Mouse (Mus musculus): ENCODE measurements around the gene Nsg1.

Nsg1 gene

DNA sequence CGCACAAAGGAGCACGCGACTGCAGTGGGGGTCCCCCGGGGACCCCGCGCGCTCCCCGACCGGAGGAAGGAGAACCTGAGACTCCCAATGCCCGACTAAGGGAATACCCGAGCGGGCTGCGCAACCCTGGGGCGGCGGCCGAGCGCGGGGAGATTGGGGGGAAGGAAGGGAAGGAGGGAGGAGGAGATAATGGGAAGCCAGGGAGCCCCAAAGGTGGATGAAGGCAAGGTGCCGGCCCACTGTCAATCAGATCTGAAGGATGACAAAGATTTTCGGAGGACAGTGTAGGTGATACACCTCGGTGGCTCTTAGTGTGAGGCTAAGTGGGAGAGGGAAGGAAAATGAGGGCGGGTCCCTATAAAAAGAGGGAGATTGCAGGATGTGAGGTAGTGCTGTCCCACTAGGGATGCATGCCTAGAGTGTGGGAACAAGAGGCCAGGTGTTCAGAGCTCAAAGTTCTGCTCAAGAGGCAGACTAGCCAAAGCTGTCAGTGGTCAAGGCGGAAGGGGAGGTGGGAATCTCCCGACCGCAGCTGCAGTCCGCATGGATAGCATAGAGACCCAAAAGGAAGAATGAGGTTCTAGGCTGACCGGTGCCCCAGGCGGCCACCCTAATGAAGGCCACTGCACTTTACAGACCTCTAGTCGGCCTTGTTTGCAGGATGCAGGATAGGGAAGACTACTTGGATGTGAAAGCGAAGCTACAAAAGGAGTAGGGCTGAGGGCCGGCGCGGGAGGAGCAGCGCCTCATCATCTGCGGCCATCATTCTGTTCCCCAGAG, at the start of gene Nsg1:
TSS of gene Nsg1 (minus strand) at position 274 of the 780 bp plus-strand sequence.
- DNase-seq, result no peak

DNA sequence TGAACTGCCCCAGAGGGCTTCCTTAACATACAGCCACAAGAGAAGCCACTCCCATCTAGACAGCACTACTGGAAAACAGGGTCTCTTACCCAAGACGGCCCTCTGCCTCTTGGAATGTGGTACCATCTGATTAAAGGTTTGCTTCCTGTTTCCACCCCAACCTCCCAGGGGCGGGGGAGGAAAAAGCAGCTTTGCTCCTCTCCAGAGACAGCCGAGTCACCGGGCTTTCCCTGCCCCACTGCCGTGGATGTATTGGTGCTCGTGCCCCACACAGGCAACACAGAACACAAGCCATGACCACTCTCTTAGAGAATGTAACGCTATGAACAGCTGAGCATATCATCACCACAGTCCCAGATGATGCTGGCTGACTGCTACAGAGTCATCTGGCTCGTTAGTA, 49.3 kb upstream of the Nsg1 start:
- DNase-seq, result no peak

DNA sequence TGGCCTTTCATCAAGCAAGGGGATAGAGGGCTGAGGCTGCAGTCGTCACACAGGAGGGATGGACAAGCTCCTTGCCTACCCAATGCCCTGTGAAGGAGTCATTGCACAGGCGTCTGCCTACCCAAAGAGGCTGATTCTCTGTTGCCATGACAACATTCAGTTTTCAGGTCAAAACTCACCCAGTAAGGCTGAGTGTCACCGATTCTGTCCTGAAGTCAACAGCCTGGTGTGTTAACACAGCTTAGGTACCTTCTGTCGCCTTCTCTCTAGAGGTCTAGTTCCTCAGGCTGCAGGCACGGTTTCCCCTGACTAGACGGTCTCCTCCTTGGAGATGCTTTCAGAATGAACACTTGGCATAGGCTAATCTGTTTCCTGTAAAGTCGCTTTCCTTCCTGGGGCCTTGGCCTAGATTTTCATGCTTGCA, 45.6 kb upstream of the Nsg1 start:
- DNase-seq, result no peak

DNA sequence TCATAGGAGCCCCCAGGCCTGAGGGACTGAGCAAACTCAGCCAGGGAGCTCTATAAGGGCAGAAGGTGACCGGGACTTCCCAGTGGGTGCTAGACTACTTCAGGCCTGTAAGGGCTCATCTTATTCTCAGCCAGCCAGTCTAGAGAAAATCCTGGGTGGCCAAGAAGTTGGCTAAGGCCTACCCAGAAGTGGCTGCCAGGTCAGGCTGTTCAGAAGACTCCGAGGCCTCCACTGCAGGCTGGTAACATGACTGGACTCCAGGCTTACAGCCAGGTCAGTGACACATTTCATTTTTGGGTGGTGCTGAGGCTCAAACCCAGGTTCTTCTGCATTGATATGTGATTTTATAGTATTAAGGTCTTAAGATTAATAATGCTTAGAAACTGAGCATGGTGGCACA, 40.0 kb upstream of the Nsg1 start:
- DNase-seq, result no peak

DNA sequence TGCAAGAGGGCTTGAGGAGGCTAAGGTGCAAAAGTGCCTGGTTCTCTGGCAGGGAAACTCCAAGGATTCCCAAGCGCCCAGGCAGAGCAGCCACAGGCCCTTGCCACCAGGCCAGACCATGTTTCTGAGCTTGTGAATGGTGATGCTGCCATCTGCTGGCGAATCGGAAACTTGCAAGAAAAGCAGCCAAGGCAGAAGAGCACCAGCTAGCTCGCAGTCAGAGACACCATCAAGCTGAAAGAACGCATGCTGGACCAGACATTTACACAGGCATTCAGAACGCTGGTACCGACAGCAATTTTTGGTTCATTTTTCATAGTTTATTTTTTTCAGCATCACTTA, 37.7 kb upstream of the Nsg1 start:
- DNase-seq, result peak; percentile 83

DNA sequence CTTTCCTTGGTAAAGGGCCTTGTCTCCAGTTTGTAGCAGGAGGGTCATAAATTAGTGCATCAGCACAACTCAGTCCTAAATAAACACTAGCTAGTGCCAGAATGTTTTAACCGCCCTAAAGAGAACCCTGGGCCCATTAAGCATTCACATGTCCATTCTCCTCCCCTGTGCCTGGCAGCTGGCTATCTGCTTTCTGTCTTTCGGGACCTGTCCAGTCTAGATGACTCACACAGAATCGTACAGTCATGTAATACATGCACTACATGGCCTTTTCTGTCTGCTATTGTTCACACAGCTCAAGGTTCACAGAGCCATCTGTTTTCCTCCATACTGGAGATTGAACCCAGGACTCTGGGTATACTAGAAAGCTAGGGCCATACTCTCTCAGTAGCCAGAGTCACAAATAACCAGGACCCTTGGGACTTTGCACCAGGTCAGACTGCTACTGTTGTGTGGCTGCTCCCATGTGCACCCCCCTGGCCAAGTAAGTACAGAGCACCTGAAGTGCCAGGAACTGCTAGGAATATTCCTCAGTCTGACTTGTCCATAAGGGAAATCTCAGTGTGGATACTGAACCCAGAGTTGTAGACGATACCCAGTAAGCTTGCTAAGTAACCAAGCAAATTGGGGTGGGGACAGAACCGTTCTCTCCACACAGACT, 37.2 kb upstream of the Nsg1 start:
- no peak for DNase-seq

DNA sequence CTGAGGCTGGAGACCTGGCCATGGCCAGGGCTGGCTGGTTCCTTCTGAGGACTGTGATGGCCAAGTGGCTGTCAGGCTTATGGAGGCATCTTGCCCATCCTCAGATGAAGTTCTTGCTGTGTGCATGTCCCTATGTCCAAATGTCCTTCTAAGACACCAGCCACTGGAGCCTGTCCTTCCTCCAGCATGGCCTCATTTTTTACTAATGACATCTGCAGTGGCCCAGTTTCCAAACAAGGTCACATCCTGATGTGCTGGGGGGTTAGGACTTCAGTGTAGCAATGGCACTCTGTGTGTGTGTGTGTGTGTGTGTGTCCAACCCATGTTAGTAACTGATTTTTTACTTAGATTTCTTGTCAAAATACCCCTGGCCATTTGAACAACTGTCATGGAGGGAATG, 36.2 kb upstream of the Nsg1 start:
- DNase-seq, result no peak

DNA sequence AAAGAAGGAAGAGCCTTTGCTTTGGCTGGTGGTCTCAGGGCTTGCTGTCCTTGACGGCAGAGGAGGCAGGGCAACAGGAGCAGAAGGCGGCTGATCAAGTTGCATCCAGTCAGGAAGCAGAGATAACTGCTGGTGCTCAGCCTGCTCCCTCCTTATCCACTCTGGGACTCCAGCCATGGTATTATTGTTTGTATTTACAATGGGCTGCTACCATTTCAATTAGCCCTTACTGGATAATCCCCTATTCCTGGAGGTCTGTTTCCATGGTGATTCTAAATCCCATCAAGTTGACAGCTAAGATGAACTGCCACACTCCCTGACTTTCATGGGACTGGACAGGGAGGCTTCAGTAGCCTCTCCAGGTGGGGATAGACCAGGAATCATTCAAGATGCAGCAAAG, 35.2 kb upstream of the Nsg1 start:
- DNase-seq, result no peak

DNA sequence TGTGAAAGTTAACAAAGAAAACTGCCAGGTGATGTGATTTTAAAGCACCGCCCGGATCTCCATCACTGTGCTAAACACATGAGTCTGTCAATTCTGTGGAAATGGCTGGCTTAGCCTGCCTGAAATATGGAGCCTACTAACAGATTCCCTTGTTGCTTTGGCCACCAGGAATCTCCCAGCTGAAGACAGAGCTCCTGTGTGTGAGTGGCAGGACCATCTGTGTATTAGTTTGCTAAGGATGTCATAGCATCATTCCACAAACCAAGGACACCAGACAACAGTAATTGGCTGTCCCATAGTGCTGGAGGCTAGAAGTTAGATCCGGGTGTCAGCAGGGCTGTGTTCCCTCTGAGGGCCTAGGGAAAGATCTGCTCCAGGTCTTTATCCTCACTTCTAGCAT, 31.2 kb upstream of the Nsg1 start:
- no peak for DNase-seq

DNA sequence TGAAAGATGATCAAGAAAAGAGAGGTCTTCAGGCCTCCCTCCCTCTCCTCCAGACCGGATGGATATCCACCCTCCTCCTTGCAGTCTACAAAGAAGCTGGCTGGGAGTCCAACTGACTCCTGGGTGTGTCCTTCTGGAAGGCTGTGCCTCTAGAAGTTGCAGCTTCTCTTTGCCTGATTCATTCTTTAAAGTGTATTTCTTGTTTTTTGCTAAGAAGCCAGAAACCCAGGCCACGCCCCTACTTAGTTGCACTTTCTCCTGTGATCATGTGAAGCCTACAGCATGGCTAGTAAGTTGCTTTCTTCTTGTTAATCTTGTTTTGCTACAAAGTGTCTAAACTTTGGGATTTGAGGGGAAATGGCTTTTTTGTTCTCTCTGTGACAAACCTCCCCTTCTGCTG, 27.3 kb upstream of the Nsg1 start:
- no peak for DNase-seq

DNA sequence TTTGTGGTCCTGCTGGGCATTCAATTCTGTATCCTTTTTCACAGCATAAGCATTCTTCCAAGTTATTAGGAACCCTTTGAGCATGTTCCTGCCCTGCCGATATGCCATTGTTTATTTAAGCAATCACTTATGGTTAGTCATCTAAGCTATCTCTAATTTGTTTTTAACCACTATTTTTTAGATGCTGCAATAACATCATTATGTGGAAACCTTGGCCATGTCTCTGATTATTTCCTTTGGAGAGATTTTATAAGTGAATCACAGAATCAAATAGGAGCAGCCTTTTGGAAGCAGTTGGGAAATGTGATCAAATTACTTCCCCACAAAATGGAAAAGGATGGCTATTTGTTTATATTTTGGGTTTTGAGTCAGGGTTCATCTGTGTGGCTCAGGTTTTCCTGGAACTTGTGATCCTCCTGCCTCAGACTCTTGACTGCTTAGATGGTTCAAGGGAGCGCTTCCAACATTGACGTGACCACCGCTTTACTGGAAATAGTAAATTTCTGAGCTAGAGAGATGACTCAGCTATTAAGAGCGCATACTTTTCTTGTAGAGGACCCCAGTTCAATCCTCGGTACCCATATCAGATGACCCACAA, 25.1 kb upstream of the Nsg1 start:
- DNase-seq, result no peak

DNA sequence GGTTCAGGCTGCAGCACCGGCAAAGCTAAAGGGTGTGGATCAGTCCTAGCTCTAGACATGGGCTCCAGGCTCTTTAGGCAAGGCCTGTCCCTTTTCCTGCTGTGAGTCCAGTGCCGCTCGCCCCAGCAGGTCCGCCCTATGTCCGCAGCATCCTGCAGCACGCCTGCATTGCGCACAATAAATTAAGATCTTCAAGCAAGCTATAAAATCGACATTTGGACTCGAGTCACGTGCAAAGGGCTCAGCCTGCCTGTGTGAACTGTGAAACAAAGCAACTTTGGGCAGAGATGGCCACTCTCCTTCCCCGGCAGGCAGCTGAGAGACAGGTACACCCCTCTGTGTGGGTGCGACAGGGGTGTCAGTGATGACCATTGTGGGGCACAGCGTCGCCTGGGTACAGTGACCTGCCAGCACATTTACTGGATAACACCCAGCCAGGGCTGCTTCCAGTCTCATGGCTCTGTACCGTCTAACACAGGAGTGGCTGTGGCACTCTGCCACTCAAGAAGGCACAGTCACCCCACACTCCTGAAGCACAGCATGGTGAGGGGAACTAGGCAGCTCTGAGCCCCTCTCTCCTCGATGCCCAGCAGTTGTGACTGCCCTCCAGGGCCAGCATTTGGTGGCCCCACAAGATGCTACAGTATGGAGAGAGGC, 14.7 kb upstream of the Nsg1 start:
- no peak for DNase-seq

DNA sequence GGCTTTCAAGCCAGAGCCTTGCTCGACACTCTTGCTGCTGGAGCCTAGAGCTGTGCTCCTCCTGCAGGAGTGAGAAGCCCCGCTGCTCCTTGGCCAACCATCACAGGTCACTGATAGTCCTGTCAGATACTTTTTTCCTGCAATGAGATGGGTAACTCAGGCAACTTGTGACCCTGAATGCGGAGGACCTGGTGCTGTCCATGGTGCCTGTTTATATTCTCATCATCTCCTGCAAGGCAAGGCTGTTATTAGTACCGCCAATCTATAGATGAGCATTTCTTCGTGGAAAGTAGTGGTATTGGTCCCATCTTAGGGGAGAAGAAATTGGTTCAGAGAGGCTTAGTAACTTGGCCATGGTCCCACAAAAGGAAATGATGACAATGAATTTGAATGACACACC, 14.1 kb upstream of the Nsg1 start:
- no peak for DNase-seq

DNA sequence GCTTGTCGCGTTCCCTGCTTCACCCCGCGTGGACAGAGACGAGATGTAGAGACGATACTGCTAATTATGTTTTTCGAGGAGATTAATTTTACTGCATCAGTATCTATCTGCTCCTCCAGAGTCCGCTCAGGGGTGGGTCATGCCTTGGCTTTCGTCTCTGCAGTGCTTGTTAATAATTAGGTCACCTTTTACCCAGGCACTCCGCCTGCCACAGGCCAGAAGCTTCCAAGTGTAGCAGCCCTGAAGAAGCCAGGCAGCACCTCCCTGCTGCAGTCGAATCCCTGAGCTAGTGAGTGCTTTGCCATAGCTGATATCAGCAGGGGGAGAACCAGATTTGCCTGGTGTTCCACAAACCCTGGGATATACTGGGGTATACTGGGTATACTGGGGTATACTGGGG, 8.8 kb upstream of the Nsg1 start:
- no peak for DNase-seq

DNA sequence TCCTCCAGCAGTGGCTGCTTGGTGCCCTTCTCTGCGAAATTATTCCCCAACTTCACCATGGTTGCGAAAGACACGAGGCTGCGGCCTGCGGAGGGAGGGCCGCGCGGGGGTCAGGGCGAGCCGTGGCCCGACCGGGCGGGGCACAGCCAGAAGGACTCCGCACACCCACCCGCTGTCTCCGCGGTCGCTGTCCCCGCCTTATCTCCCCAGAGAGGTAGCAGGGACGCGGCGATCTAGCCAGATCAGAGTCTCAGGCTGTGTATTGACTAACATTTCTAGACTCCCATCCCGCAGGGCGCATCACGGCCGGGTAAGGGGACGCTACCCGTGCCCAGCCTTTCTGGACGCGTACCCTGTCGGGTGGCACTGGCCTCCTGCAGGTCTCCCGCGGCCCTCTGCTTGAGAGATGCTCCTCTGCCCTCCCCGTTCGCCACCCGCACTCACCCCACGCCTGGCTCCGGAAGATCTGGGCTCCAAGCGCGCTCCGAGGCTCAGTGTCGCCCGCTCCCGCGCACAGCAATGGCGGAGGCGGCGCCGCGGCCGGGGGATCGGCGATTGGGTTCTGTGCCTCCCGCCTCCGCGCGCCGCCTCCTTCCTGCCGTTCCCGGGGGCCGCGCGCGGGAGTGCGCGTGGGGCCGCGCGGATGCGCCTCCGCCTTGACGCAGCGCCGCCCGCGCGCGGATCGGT, 617 bp downstream of the Nsg1 start:
- peak; percentile 82 for DNase-seq

DNA sequence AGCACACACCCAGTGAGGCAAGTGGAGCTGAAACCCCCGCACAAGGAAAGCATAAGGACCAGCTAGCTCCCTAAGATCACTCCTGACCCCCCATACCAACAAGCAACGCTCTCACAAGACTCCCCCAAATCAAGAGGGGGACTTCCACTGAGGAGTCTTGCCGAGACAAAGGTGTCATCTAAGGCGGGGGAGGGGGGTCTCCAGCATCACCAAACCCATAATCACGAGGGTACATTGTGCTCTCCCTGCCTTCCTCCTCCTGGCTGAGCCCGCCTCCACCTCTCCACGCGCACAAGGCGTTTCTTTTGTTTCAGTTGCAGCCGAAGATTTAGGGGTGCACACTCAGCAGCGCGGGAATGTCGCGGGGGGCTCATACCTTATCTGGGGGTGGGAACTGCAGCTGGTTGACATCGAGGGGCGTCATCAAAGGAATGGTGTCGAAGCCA, 1.2 kb downstream of the Nsg1 start:
- DNase-seq, result peak; percentile 62

DNA sequence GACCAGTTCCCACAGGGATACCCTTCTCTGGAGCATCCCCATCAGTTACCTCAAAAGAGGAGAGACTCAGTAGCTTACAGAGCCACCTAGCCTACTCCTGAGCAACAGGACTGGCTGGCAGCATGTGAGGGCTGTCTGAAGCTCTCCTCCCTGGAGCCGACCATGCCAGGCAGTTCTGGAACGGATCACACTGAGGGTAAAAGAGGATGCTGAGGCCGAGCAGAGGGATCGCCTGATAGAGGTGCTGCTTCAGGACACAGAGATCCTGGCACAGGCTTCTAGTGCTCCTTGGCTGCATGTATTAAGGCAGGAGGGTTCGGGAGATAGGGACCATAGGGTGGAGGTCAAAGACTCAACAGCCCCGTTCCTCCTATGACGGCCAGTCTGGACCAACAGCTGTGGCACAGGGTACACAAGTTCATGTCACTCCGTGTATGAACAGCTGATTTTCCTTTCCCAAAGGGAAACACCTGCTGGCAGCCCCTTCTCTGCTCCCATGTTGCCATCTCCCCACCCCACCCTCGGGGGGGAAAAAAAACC, 2.2 kb downstream of the Nsg1 start:
- DNase-seq, result no peak

DNA sequence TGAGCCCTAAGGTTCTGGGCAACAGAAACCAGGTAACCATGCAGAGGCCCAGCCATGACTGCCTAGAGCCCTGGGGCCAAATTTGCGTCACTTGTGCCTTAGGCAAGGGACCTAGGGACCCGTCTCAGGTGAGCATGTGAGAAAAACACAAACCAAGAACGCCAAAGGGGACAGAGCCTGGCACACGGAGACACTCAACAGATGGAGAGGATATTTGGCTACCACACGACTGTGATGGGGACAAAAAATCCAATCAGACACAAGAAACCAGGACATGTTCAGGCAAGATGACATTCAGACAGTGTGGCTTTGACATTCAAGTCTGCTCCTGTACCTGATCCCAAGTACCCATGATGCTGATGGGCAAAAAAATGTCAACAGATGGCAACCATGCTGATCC, 6.1 kb downstream of the Nsg1 start:
- no peak for DNase-seq

DNA sequence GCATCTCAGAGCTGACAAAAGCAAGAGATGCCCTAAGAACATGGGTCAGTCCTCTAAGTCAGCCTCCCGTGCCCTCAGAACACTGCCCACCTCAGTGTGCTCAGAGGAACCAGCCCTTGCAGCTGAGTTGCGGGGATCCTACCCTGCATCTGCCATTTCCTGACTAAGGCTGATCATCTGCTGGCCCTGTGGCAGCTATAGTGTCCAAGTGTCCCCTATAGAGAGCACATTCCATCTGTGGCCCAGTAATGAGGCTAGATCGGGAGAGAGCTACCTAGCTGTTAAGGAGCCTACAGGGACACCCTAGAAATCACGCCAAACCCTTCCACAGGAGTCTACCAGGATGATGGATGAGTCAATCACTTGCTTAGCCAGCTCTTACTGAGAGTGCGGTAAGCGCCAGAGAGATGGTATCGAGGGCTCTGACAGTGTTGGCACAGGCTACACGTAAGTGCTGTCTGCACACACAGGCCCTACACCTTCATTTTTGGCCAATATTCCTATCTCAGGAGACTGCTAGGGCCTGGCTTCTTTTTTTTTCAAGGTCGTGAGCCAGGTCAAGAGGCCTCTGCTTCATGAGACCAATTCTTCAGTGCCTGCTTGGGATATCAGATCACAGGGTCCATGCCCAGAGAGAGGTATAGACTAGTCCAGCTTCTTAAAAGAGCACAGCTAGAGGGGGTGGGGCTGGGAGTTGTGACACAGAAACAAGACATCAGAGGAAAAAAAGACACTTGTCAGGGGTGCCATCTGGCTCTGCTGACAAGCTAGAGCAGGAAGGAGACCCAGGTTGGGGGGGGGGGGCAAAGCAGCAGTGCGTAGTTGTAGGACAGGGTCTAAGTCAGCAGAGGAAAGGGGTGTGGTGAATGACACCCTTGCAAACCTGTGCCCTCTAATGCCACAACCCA, 7.3 kb downstream of the Nsg1 start:
- DNase-seq, result no peak

DNA sequence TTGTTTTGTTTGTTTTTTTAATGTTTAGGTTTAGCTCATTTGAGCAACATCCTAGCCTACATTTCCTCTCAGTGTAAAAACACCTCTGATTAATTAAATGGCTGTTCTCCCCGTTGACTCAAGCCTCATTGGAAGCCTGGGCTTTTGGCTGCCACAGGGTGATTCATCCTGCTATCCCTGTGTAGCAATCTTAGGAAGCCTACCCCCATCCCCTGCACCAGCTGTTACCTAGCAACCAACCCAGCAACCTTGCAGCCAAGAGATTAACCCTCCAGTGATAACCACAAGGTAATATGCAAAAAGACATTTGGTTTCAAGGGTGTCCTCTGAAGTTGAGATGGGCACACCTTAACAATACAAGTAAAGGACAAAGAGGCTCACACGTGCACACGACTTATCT, 8.4 kb downstream of the Nsg1 start:
- no peak for DNase-seq

DNA sequence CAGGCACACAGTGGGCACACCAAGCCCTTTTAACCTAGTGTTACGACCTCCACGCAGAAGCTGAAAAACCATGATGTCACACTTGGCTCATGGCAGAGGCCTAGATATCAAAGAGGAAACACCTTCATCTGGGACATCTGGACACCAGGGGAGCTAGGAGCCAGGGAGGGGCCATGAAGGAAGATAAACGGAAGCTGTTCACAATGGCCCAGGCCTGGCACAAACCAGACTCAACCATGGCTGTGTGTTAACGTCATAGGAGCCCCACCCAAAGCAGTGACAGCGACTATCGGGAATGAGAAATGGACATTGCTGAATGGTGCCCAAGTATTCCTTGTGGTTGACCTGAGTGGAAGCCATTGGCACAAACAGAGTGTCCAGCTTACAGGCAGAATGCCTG, 13.2 kb downstream of the Nsg1 start:
- DNase-seq, result no peak

DNA sequence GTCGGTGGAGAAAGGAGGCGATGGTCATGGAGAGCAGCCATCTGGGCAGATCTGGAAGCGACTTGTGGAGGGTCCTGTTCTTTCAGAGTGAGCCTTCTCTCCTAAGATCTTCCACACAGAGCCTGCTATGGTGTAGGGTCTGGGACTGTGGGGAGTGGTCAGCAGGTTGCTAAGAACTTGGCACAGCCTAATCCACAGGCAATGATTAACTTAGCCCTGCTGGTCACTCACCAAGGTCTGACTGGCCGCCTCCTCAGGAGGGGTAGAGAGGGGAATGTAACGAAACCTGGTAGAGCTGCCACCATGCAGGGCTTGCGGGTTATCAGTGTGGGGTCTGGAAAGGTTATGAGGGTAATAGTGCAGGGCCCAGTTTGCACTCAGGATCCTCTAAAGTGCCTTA, 18.8 kb downstream of the Nsg1 start:
- DNase-seq, result no peak

Data from right cerebral cortex, postnatal 25 days (tissue).